Mouse (Mus musculus): ENCODE data around the gene Eya2.

DNA sequence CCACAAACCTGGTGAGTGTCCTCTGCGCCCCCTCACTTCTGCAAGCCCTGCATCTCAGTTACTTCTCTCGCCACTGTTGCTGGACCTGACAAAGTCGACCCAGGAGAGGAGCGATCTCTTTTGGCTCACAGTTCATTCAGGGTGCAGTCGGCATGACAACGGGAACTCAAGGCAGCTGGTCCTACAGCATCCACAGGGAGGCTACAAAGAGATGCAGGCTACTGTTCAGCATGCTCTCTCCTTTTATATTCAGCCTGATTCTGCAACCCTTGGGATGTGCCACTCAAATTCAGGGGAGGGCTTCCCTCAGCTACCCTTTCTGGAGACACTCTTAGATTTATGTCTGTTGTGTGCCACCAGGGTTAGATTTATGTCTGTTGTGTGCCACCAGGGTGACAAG is 46.2 kb upstream of the Eya2 start:
- no peak for TF ChIP-seq CTCF (IDR thresholded peaks at IDR 0.05; ENCODE audit: borderline replicate concordance, insufficient read depth, low read length)
- TF ChIP-seq POLR2A (IDR thresholded peaks at IDR 0.05; ENCODE audit: low read depth, low read length) = no peak
